Mouse (Mus musculus): ENCODE measurements around the gene Slc25a26. TPM values are rescaled to one million over a fixed set of nuclear protein-coding genes. Genes with fewer than 3 reads are reported as not detected.
"Not testable (repeated sequence)": the region's sequence is repeated elsewhere in the genome, so short reads cannot be mapped to it uniquely, and the experiment has no call there.

The Slc25a26 gene
- polyA plus RNA-seq, 1 experiment from 2014 or later: 6.5 TPM

- 0 out of 2 replicates have a peak, but pooled peaks have one; percentile 27 for ATAC-seq
- Histone ChIP-seq H3K4me3 (no peak overlapping the region), H3K4me1 (peaks cover 31% of the 10 kb centered on the region)
Measured at GRCm38 (mm10) chr6:94536478-94536877, 36.3 kb downstream of the Slc25a26 start.

GRCm38 (mm10) chr6:94537652-94538051, 37.5 kb downstream of the Slc25a26 start:
- H3K9me3 ChIP-seq (replicated peaks): no peaks in the 10 kb centered on the region
- ATAC-seq: no peak
- no peak overlapping the region for H3K9ac ChIP-seq
- H3K4me2 ChIP-seq: no peak overlapping the region
- H3K27ac ChIP-seq: no peak overlapping the region
- 91% methylated on average over 1 of the region's 1 CpGs for WGBS
- no peak overlapping the region for H3K4me3 ChIP-seq
- H3K36me3 ChIP-seq (ENCODE audit: poor library complexity, severe bottlenecking): no peaks in the 10 kb centered on the region
- H3K27me3 ChIP-seq: no peaks in the 10 kb centered on the region
- peaks cover 34% of the 10 kb centered on the region for H3K4me1 ChIP-seq

More at GRCm38 (mm10) chr6:94536478-94536877, 36.3 kb downstream of the Slc25a26 start:
- WGBS: 55% methylated on average over 8 of the region's 8 CpGs
- no peaks in the 10 kb centered on the region for H3K9me3 ChIP-seq (replicated peaks)
- H3K27ac ChIP-seq: no peak overlapping the region
- H3K27me3 ChIP-seq: no peaks in the 10 kb centered on the region
- no peak overlapping the region for H3K4me2 ChIP-seq
- H3K9ac ChIP-seq: no peak overlapping the region
- no peaks in the 10 kb centered on the region for H3K36me3 ChIP-seq (ENCODE audit: poor library complexity, severe bottlenecking)

- no peak overlapping the region for H3K4me3 ChIP-seq
- H3K4me2 ChIP-seq: no peak overlapping the region
- no peak for ATAC-seq
- H3K4me1 ChIP-seq: peaks cover 34% of the 10 kb centered on the region
- H3K27ac ChIP-seq: no peak overlapping the region
- no peak overlapping the region for H3K9ac ChIP-seq
- 83% methylated on average over 3 of the region's 3 CpGs for WGBS
- H3K36me3 ChIP-seq (ENCODE audit: poor library complexity, severe bottlenecking): no peaks in the 10 kb centered on the region
- no peaks in the 10 kb centered on the region for H3K27me3 ChIP-seq
- H3K9me3 ChIP-seq (replicated peaks): no peaks in the 10 kb centered on the region
Measured at GRCm38 (mm10) chr6:94540090-94540489, 40.0 kb downstream of the Slc25a26 start.

GRCm38 (mm10) chr6:94540615-94541014, 40.5 kb downstream of the Slc25a26 start:
- H3K27me3 ChIP-seq: no peaks in the 10 kb centered on the region
- no peaks in the 10 kb centered on the region for H3K9me3 ChIP-seq (replicated peaks)
- H3K9ac ChIP-seq: no peak overlapping the region
- 19% methylated on average over 4 of the region's 4 CpGs for WGBS
- H3K4me3 ChIP-seq: no peak overlapping the region
- H3K4me2 ChIP-seq: no peak overlapping the region
- ATAC-seq: no peak
- peaks cover 34% of the 10 kb centered on the region for H3K4me1 ChIP-seq
- no peaks in the 10 kb centered on the region for H3K36me3 ChIP-seq (ENCODE audit: poor library complexity, severe bottlenecking)
- H3K27ac ChIP-seq: no peak overlapping the region

- Histone ChIP-seq H3K9ac (no peak overlapping the region), H3K4me2 (no peak overlapping the region), H3K27ac (no peak overlapping the region), H3K36me3 (ENCODE audit: poor library complexity, severe bottlenecking) (no peaks in the 10 kb centered on the region), H3K27me3 (no peaks in the 10 kb centered on the region), H3K4me1 (peaks cover 31% of the 10 kb centered on the region), H3K9me3 (replicated peaks) (no peaks in the 10 kb centered on the region), H3K4me3 (no peak overlapping the region)
- ATAC-seq: no peak
- 18% methylated on average over 6 of the region's 6 CpGs for WGBS
Measured at GRCm38 (mm10) chr6:94541133-94541532, 41.0 kb downstream of the Slc25a26 start.

GRCm38 (mm10) chr6:94541854-94542253, 41.7 kb downstream of the Slc25a26 start:
- peaks cover 24% of the 10 kb centered on the region for H3K4me1 ChIP-seq
- no peaks in the 10 kb centered on the region for H3K27me3 ChIP-seq
- H3K4me2 ChIP-seq: no peak overlapping the region
- no peak overlapping the region for H3K4me3 ChIP-seq
- 58% methylated on average over 7 of the region's 7 CpGs for WGBS
- no peaks in the 10 kb centered on the region for H3K9me3 ChIP-seq (replicated peaks)
- H3K36me3 ChIP-seq (ENCODE audit: poor library complexity, severe bottlenecking): no peaks in the 10 kb centered on the region
- H3K9ac ChIP-seq: no peak overlapping the region
- ATAC-seq: no peak
- no peak overlapping the region for H3K27ac ChIP-seq

GRCm38 (mm10) chr6:94543902-94544840, 44.0 kb downstream of the Slc25a26 start:
- no peaks in the 10 kb centered on the region for H3K9me3 ChIP-seq (replicated peaks)
- H3K4me3 ChIP-seq: no peak overlapping the region
- peaks cover 22% of the 10 kb centered on the region for H3K4me1 ChIP-seq
- no peaks in the 10 kb centered on the region for H3K27me3 ChIP-seq
- no peaks in the 10 kb centered on the region for H3K36me3 ChIP-seq (ENCODE audit: poor library complexity, severe bottlenecking)
- no peak overlapping the region for H3K27ac ChIP-seq
- ATAC-seq: peak; percentile 73
- H3K9ac ChIP-seq: no peak overlapping the region
- no peak overlapping the region for H3K4me2 ChIP-seq
- 42% methylated on average over 5 of the region's 5 CpGs for WGBS

- 62% methylated on average over 4 of the region's 4 CpGs for WGBS
- Histone ChIP-seq H3K4me2 (no peak overlapping the region), H3K36me3 (ENCODE audit: poor library complexity, severe bottlenecking) (no peaks in the 10 kb centered on the region)
Measured at GRCm38 (mm10) chr6:94547239-94547638, 47.1 kb downstream of the Slc25a26 start.

GRCm38 (mm10) chr6:94550298-94550697, 50.2 kb downstream of the Slc25a26 start:
- Histone ChIP-seq H3K9me3 (replicated peaks) (0 out of 2 replicates have a peak, but pooled peaks cover 6% of the 10 kb centered on the region), H3K27ac (no peak overlapping the region), H3K4me1 (peaks cover 11% of the 10 kb centered on the region), H3K9ac (no peak overlapping the region), H3K4me2 (no peak overlapping the region), H3K27me3 (no peaks in the 10 kb centered on the region), H3K36me3 (ENCODE audit: poor library complexity, severe bottlenecking) (no peaks in the 10 kb centered on the region), H3K4me3 (no peak overlapping the region)
- 73% methylated on average over 6 of the region's 6 CpGs for WGBS
- ATAC-seq: no peak

More at GRCm38 (mm10) chr6:94547239-94547638, 47.1 kb downstream of the Slc25a26 start:
- Histone ChIP-seq H3K4me3 (no peak overlapping the region), H3K27me3 (no peaks in the 10 kb centered on the region), H3K4me1 (peaks cover 11% of the 10 kb centered on the region), H3K9ac (no peak overlapping the region), H3K27ac (no peak overlapping the region), H3K9me3 (replicated peaks) (0 out of 2 replicates have a peak, but pooled peaks cover 5% of the 10 kb centered on the region)
- ATAC-seq: no peak

- WGBS: 82% methylated on average over 7 of the region's 7 CpGs
- Histone ChIP-seq H3K9me3 (replicated peaks) (0 out of 2 replicates have a peak, but pooled peaks cover 6% of the 10 kb centered on the region), H3K27me3 (no peaks in the 10 kb centered on the region), H3K4me2 (no peak overlapping the region), H3K4me3 (no peak overlapping the region), H3K27ac (no peak overlapping the region), H3K9ac (no peak overlapping the region), H3K36me3 (ENCODE audit: poor library complexity, severe bottlenecking) (no peaks in the 10 kb centered on the region), H3K4me1 (peaks cover 11% of the 10 kb centered on the region)
- ATAC-seq: no peak
Measured at GRCm38 (mm10) chr6:94550851-94551250, 50.7 kb downstream of the Slc25a26 start.

GRCm38 (mm10) chr6:94553085-94553484, 53.0 kb downstream of the Slc25a26 start:
- Histone ChIP-seq H3K4me1 (peaks cover 3% of the 10 kb centered on the region; the same call in 1 of the 2 replicates), H3K9ac (no peak overlapping the region), H3K4me2 (no peak overlapping the region), H3K4me3 (no peak overlapping the region), H3K27ac (no peak overlapping the region), H3K9me3 (replicated peaks) (0 out of 2 replicates have a peak, but pooled peaks cover 6% of the 10 kb centered on the region), H3K27me3 (no peaks in the 10 kb centered on the region), H3K36me3 (ENCODE audit: poor library complexity, severe bottlenecking) (no peaks in the 10 kb centered on the region)
- no peak for ATAC-seq
- 95% methylated on average over 5 of the region's 5 CpGs for WGBS

GRCm38 (mm10) chr6:94558603-94559002, 58.5 kb downstream of the Slc25a26 start:
- ATAC-seq; H3K9me3 ChIP-seq (replicated peaks); H3K9ac ChIP-seq; H3K4me3 ChIP-seq; H3K4me2 ChIP-seq; H3K4me1 ChIP-seq; H3K36me3 ChIP-seq (ENCODE audit: poor library complexity, severe bottlenecking); H3K27me3 ChIP-seq; H3K27ac ChIP-seq: not testable (repeated sequence)
- WGBS: 66% methylated on average over 1 of the region's 1 CpGs

Data from forebrain, embryonic 13.5 days (tissue).